Mouse (Mus musculus) testis, adult 2 months (tissue): Measurements from ENCODE around the gene Mlf2.

Experiments used
- CTCF ChIP-seq: fragments of 200-500 bp; IDR thresholded peaks from 2 replicates; pipeline ENCODE4 v1.5.1; 2012; ENCODE audit warnings: low read depth, mild to moderate bottlenecking, inconsistent platforms, low read length, moderate library complexity; ENCODE audit not compliant: control insufficient read depth, insufficient read depth, insufficient replicate concordance
- POLR2A ChIP-seq: fragments of 200-500 bp; IDR thresholded peaks from 2 replicates; pipeline ENCODE4 v1.6.1; 2012; ENCODE audit warnings: low read depth, mild to moderate bottlenecking, inconsistent platforms, low read length, moderate library complexity; ENCODE audit not compliant: control insufficient read depth

- TF ChIP-seq CTCF (no peak), POLR2A (no peak)
Observed at GRCm38 (mm10) chr6:124898359-124898758, 32.8 kb upstream of the Mlf2 start.
